Mouse (Mus musculus) embryonic facial prominence, embryonic 14.5 days (tissue): ENCODE measurements around the gene Gm3115. TPM values are rescaled to one million over a fixed set of nuclear protein-coding genes. Genes with fewer than 3 reads are reported as not detected.
"Not testable (repeated sequence)": the region's sequence is repeated elsewhere in the genome, so short reads cannot be mapped to it uniquely, and the experiment has no call there.

ENCODE experiments used
- ATAC-seq: fragments of 200-750 bp; cut with Nextera tagmentation; 2 replicates; pipeline ENCODE4 v1.8.0; 2017; ENCODE audit warnings: low read depth, moderate number of reproducible peaks, moderate TSS enrichment
- DNase-seq: peaks from one replicate; pipeline ENCODE4 v3.0.0-alpha.2; 2015; ENCODE audit warnings: low spot score
- H3K27ac ChIP-seq: fragments of 300-500 bp; sonication (generic); replicated peaks from 2 replicates; pipeline ENCODE4 v1.5.1; 2014; ENCODE audit warnings: low read depth, mild to moderate bottlenecking, low read length, moderate library complexity
- H3K27me3 ChIP-seq: fragments of 300-500 bp; sonication (generic); replicated peaks from 2 replicates; pipeline ENCODE4 v1.6.1; 2014; ENCODE audit warnings: low read length; ENCODE audit not compliant: control insufficient read depth, insufficient read depth
- H3K36me3 ChIP-seq: fragments of 300-500 bp; sonication (generic); 2 replicates; pipeline ENCODE4 v1.6.1; 2014; ENCODE audit warnings: low read length, mixed read lengths; ENCODE audit not compliant: control insufficient read depth, insufficient read depth
- H3K4me1 ChIP-seq: fragments of 300-500 bp; sonication (generic); 2 replicates; pipeline ENCODE4 v1.6.1; 2014; ENCODE audit warnings: antibody characterized with exemption, low read length; ENCODE audit not compliant: control insufficient read depth, insufficient read depth
- H3K4me2 ChIP-seq: fragments of 300-500 bp; sonication (generic); 2 replicates; pipeline ENCODE4 v1.6.1; 2014; ENCODE audit warnings: low read depth, mild to moderate bottlenecking, low read length, moderate library complexity, mixed read lengths
- H3K4me3 ChIP-seq: fragments of 300-500 bp; sonication (generic); 2 replicates; pipeline ENCODE4 v1.5.1; 2014; ENCODE audit warnings: low read depth, mild to moderate bottlenecking, low read length
- H3K9ac ChIP-seq: fragments of 300-500 bp; sonication (generic); 2 replicates; pipeline ENCODE4 v1.6.1; 2014; ENCODE audit warnings: low read depth, mild to moderate bottlenecking, low read length, moderate library complexity, mixed read lengths
- H3K9me3 ChIP-seq: fragments of 300-500 bp; sonication (generic); 2 replicates; pipeline ENCODE4 v1.6.1; 2016; ENCODE audit warnings: low read length; ENCODE audit not compliant: control insufficient read depth
- WGBS: fragments of 180-500 bp; shearing (Covaris S2); extraction: QIAGEN DNeasy Blood & Tissue Kit; methylation state at CpG from one replicate; pipeline ENCODE4 v1.1.7; 2014; 5-methylcytosine and 5-hydroxymethylcytosine counted together
- polyA plus RNA-seq: library from polyadenylated mRNA; unstranded; fragments of >200 nt; fragmentation: Nextera tagmentation; extraction: Ambion mirVana; gene quantifications from 2 replicates; pipeline ENCODE4 v1.2.1, GENCODE M21; 2014

The Gm3115 gene
- polyA plus RNA-seq: not detected in 2 replicates

- 59% methylated on average over 3 of the region's 3 CpGs for WGBS
- not testable (repeated sequence) for H3K27me3 ChIP-seq, H3K4me3 ChIP-seq, H3K9me3 ChIP-seq, H3K9ac ChIP-seq, H3K4me2 ChIP-seq, DNase-seq, H3K27ac ChIP-seq, H3K4me1 ChIP-seq, H3K36me3 ChIP-seq, ATAC-seq
These were observed at the start of gene Gm3115 for GRCm38 (mm10) chr14:4083820-4084219. Gene Gm3115 (plus strand): TSS chr14:4084120.

GRCm38 (mm10) chr14:4110426-4110825 is 26.5 kb downstream of the Gm3115 start, which contains the start of gene Gm8108:
Gene Gm8108 (plus strand): TSS chr14:4110526.
- peak within 1 kb of the TSS; percentile 54 for H3K4me2 ChIP-seq
- peak; percentile 18 for DNase-seq
- H3K4me3 ChIP-seq: peak within 1 kb of the TSS; percentile 37
- H3K9me3 ChIP-seq, H3K27me3 ChIP-seq, H3K27ac ChIP-seq, H3K4me1 ChIP-seq, H3K36me3 ChIP-seq, ATAC-seq: not testable (repeated sequence)
- 7% methylated on average over 14 of the region's 37 CpGs for WGBS
- peak within 1 kb of the TSS; percentile 42; the same call in 1 of the 2 replicates for H3K9ac ChIP-seq

GRCm38 (mm10) chr14:4141646-4142045 is 57.7 kb downstream of the Gm3115 start:
- H3K4me3 ChIP-seq, H3K9ac ChIP-seq, ATAC-seq, DNase-seq, H3K4me2 ChIP-seq, H3K27ac ChIP-seq, H3K27me3 ChIP-seq, H3K9me3 ChIP-seq, H3K4me1 ChIP-seq, H3K36me3 ChIP-seq: not testable (repeated sequence)
- WGBS: 84% methylated on average over 4 of the region's 4 CpGs

Other genes with a start within 250 kb of the Gm3115 start
- gene Gm3033, start 237.9 kb upstream of the Gm3115 start, polyA plus RNA-seq: not detected in 2 replicates
- gene Gm2916, start 199.9 kb upstream of the Gm3115 start, polyA plus RNA-seq: not detected in 2 replicates
- not detected in 2 replicates for gene Gm3029, start 152.4 kb upstream of the Gm3115 start, polyA plus RNA-seq
- not detected in 2 replicates for gene Gm3095, start 120.6 kb upstream of the Gm3115 start, polyA plus RNA-seq
- not detected in 2 replicates for gene Gm3099, start 85.7 kb upstream of the Gm3115 start, polyA plus RNA-seq
- 0.18 and 0.29 TPM in 2 replicates for gene Gm5796, start 60.2 kb upstream of the Gm3115 start, polyA plus RNA-seq
- gene Gm8108, start 26.4 kb downstream of the Gm3115 start, polyA plus RNA-seq: 0.45 and 0.90 TPM in 2 replicates
- gene Gm3127, start 80.9 kb downstream of the Gm3115 start, polyA plus RNA-seq: not detected in 2 replicates
- gene Gm2974, start 98.5 kb downstream of the Gm3115 start, polyA plus RNA-seq: 0.19 and 0.21 TPM in 2 replicates
- gene Gm3138, start 165.5 kb downstream of the Gm3115 start, polyA plus RNA-seq: not detected in 2 replicates
- gene Gm3149, start 233.2 kb downstream of the Gm3115 start, polyA plus RNA-seq: not detected in 2 replicates